Mouse (Mus musculus) limb, embryonic 13.5 days (tissue): ENCODE measurements around the gene Capzb. TPM values are rescaled to one million over a fixed set of nuclear protein-coding genes. Genes with fewer than 3 reads are reported as not detected.
A peak's percentile ranks its signal among the peaks of the same experiment; 100 is the strongest.

Experiments
- ATAC-seq: fragments of 200-750 bp; cut with Nextera tagmentation; 2 replicates; pipeline ENCODE4 v1.8.0; 2017; ENCODE audit warnings: low read depth, moderate number of reproducible peaks, moderate TSS enrichment; ENCODE audit not compliant: low FRiP score
- H3K27ac ChIP-seq: fragments of 300-500 bp; sonication (generic); 2 replicates; pipeline ENCODE4 v1.5.1; 2015; ENCODE audit warnings: inconsistent platforms, mild to moderate bottlenecking, moderate library complexity
- H3K27me3 ChIP-seq: fragments of 300-500 bp; sonication (generic); 2 replicates; pipeline ENCODE4 v1.6.1; 2015; ENCODE audit warnings: mild to moderate bottlenecking, inconsistent platforms
- H3K36me3 ChIP-seq: fragments of 300-500 bp; sonication (generic); 2 replicates; pipeline ENCODE4 v1.6.1; 2015; ENCODE audit warnings: inconsistent platforms, mild to moderate bottlenecking, moderate library complexity
- H3K4me1 ChIP-seq: fragments of 300-500 bp; sonication (generic); 2 replicates; pipeline ENCODE4 v1.6.1; 2015; ENCODE audit warnings: inconsistent platforms
- H3K4me2 ChIP-seq: fragments of 300-500 bp; sonication (generic); replicated peaks from 2 replicates; pipeline ENCODE4 v1.6.1; 2015; ENCODE audit warnings: inconsistent platforms, mild to moderate bottlenecking, moderate library complexity
- H3K4me3 ChIP-seq: fragments of 300-500 bp; sonication (generic); 2 replicates; pipeline ENCODE4 v1.5.1; 2015; ENCODE audit warnings: moderate library complexity, mild to moderate bottlenecking, inconsistent platforms
- H3K9ac ChIP-seq: fragments of 300-500 bp; sonication (generic); 2 replicates; pipeline ENCODE4 v1.6.1; 2015; ENCODE audit warnings: mild to moderate bottlenecking, inconsistent platforms
- H3K9me3 ChIP-seq: fragments of 300-500 bp; sonication (generic); 2 replicates; pipeline ENCODE4 v1.6.1; 2016; ENCODE audit warnings: inconsistent platforms
- WGBS: fragments of 180-500 bp; shearing (Covaris S2); methylation state at CpG from one replicate; pipeline ENCODE4 v1.1.7; 2015; 5-methylcytosine and 5-hydroxymethylcytosine counted together
- polyA plus RNA-seq: library from polyadenylated mRNA; unstranded; fragments of >200 nt; fragmentation: Nextera tagmentation; extraction: Ambion mirVana; gene quantifications from 2 replicates; pipeline ENCODE4 v1.2.1, GENCODE M21; 2015

Gene Capzb
- polyA plus RNA-seq, 1 experiment from 2014 or later = 406 TPM

GRCm38 (mm10) chr4:139233146-139233495, 40.4 kb downstream of the Capzb start:
- Histone ChIP-seq H3K9ac (0 out of 2 replicates have a peak overlapping the region, but pooled peaks have one; percentile 13), H3K27me3 (no peaks in the 10 kb centered on the region), H3K27ac (no peak overlapping the region; the same call in 1 of the 2 replicates), H3K4me1 (peaks cover 82% of the 10 kb centered on the region), H3K4me3 (no peak overlapping the region), H3K9me3 (no peaks in the 10 kb centered on the region), H3K36me3 (peaks cover 9% of the 10 kb centered on the region; the same call in 1 of the 2 replicates), H3K4me2 (no peak overlapping the region)
- ATAC-seq = no peak
- WGBS = 93% methylated on average over 7 of the region's 7 CpGs

DNA sequence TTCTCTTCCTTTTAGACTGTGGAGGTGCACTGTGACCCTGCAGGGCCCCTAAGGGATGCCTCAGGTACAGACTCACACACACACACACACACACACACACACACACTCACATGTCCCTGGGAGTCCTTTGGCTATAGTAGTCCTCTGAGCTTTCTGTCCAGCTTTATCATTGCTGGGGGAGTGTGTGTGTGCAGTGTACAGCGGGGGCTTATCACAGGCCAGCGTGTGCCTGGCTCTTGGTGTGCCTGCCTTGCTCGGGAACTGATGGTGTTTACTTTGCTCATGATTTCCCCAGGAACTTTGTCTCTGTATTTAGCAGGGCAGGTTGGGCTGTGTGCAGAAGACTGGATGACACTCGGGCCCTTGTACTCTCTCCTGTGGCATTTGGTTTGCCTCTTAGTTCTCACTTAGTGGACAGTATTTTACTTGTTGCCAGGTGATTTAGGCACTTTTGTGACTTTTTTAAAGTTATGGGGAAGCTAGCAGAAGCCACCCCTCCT, 41.1 kb downstream of the Capzb start:
- no peaks in the 10 kb centered on the region for H3K27me3 ChIP-seq
- H3K4me3 ChIP-seq = no peak overlapping the region
- no peaks in the 10 kb centered on the region for H3K9me3 ChIP-seq
- WGBS = 88% methylated on average over 4 of the region's 4 CpGs
- H3K27ac ChIP-seq = no peak overlapping the region
- peaks cover 87% of the 10 kb centered on the region for H3K4me1 ChIP-seq
- ATAC-seq = no peak
- 0 out of 2 replicates have a peak overlapping the region, but pooled peaks have one; percentile 13 for H3K9ac ChIP-seq
- no peak overlapping the region for H3K4me2 ChIP-seq
- peaks cover 10% of the 10 kb centered on the region for H3K36me3 ChIP-seq

GRCm38 (mm10) chr4:139234261-139234660, 41.6 kb downstream of the Capzb start:
- no peak overlapping the region for H3K9ac ChIP-seq

DNA sequence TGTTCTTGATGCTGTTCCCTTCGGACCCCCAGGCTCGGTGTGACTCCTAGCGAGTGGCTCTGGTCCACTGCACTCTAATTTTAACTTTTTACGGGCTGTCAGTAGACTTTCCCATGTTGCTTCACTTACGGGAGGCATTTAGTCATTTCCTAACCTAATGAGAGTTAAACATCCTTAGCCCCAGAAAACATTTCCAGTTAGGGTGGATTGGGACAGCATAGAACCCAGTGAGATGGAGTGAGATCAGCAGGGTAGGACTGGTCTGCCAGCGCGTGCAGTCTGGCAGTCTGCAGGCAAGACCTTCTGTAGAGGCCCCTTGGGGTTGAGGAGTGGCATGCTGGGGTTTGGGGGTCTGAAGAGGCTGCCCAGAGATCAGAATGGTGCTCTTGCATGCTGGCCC, 42.9 kb downstream of the Capzb start:
- no peak overlapping the region for H3K4me2 ChIP-seq
- H3K27ac ChIP-seq = no peak overlapping the region
- H3K9me3 ChIP-seq = no peaks in the 10 kb centered on the region
- peaks cover 88% of the 10 kb centered on the region for H3K4me1 ChIP-seq
- peaks cover 26% of the 10 kb centered on the region for H3K36me3 ChIP-seq
- no peak for ATAC-seq
- H3K27me3 ChIP-seq = no peaks in the 10 kb centered on the region
- H3K4me3 ChIP-seq = no peak overlapping the region
- H3K9ac ChIP-seq = no peak overlapping the region
- WGBS = 45% methylated on average over 7 of the region's 7 CpGs

More at GRCm38 (mm10) chr4:139234261-139234660, 41.6 kb downstream of the Capzb start:
- Histone ChIP-seq H3K27me3 (no peaks in the 10 kb centered on the region), H3K9me3 (no peaks in the 10 kb centered on the region), H3K4me1 (peaks cover 88% of the 10 kb centered on the region), H3K4me3 (no peak overlapping the region), H3K36me3 (peaks cover 14% of the 10 kb centered on the region), H3K27ac (no peak overlapping the region), H3K4me2 (no peak overlapping the region)
- no peak for ATAC-seq
- 91% methylated on average over 4 of the region's 4 CpGs for WGBS

- Histone ChIP-seq H3K27ac (peak overlapping the region; percentile 67; the same call in 1 of the 2 replicates), H3K36me3 (peaks cover 43% of the 10 kb centered on the region), H3K27me3 (no peaks in the 10 kb centered on the region), H3K4me3 (no peak overlapping the region), H3K9me3 (no peaks in the 10 kb centered on the region), H3K9ac (no peak overlapping the region; the same call in 1 of the 2 replicates), H3K4me2 (peak overlapping the region; percentile 35), H3K4me1 (peaks cover 91% of the 10 kb centered on the region)
- WGBS = 79% methylated on average over 16 of the region's 16 CpGs
- no peak for ATAC-seq
These were observed 45.9 kb downstream of the Capzb start for GRCm38 (mm10) chr4:139238612-139239011.

DNA sequence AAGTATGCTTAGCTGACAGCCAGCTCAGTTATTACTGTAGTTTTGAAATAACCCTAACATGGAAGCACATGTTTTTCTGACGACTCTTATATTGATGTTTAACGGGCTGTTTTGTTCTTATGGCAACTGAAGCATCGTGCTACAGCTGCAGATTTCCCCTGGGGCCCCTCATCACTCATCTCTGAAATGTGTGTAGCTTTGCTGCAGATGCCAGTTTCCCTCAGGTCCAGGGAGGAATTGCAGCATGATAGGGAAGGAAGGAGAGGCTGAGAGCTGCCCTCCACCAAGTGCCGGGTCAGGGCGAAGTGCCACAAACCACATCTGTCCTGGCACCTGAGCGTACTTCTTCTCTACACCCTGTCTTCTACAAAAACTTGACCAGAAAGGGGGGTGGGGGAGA, 47.6 kb downstream of the Capzb start:
- no peak for ATAC-seq
- 56% methylated on average over 6 of the region's 6 CpGs for WGBS
- Histone ChIP-seq H3K36me3 (peaks cover 43% of the 10 kb centered on the region), H3K27ac (peak overlapping the region; percentile 23; the same call in 1 of the 2 replicates), H3K9me3 (no peaks in the 10 kb centered on the region), H3K4me3 (no peak overlapping the region), H3K4me1 (peaks cover 92% of the 10 kb centered on the region), H3K9ac (no peak overlapping the region; the same call in 1 of the 2 replicates), H3K27me3 (no peaks in the 10 kb centered on the region), H3K4me2 (no peak overlapping the region)

DNA sequence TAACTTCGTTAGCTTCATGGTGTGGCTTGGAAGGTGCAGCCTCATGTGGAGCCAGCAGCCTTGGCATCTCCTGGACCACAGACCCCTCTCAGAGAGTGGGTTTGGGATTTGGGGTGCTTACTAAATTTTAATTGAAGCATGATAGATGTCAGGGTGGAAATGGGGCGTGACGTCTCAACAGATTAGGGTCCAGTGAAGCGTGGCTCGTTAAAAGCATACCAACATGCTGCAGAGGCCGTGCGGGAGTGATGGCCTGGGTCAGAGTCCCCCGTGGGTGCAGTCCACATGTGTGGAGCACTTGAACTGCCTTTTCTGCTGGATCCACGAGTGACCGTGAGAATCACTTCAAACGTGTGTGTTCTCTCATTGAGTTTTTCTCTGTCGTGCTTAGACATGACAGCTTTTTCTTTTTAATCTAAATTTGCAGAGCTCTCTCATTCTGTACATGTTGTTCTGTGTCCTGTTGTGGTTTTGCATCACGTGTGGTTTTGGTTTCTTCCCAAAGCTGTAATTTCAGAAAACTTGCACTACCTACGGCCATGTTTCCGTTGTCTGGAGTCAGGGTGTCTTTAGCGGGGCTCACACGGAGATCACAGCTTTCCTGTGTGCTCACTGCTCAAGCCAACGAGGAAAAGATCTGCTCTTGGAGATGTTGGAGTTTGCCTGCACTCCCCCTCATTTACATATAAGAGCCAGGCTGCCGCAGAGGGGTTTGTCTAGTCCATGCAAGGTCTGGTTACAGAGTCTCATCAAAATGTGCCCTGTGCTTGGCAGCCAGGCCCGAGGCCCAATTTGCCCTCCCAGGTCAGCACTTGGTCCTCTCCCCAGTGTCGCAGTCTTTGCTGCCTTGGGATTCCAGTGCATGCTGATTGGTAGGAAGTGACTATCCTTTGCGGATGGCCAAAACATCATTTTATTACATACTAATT, 49.2 kb downstream of the Capzb start:
- Histone ChIP-seq H3K4me2 (no peak overlapping the region), H3K27me3 (no peaks in the 10 kb centered on the region), H3K9ac (no peak overlapping the region), H3K27ac (no peak overlapping the region; the same call in 1 of the 2 replicates), H3K4me3 (no peak overlapping the region), H3K36me3 (peaks cover 43% of the 10 kb centered on the region), H3K9me3 (no peaks in the 10 kb centered on the region), H3K4me1 (peaks cover 100% of the 10 kb centered on the region)
- WGBS = 59% methylated on average over 22 of the region's 22 CpGs
- no peak for ATAC-seq

DNA sequence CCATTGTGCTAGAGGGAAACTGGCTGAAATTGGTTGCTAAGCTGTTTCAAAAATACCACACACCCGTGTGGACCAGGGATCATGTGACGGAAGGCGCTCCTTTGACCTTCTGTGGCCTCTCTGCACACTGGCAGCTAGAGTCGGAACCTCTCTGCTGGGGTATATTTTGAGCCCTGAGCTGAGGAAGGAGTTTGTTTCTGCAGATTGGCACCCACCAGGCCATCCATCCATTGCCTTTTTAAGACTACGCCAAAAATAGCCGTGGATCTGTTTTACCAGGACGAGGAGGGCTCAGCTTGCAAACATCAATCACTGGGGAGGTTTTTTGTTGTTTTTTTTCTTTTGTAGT, 49.9 kb downstream of the Capzb start:
- Histone ChIP-seq H3K9ac (no peak overlapping the region), H3K4me2 (no peak overlapping the region), H3K27ac (no peak overlapping the region; the same call in 1 of the 2 replicates), H3K9me3 (no peaks in the 10 kb centered on the region), H3K36me3 (peaks cover 43% of the 10 kb centered on the region), H3K4me1 (peaks cover 100% of the 10 kb centered on the region), H3K27me3 (no peaks in the 10 kb centered on the region), H3K4me3 (no peak overlapping the region)
- WGBS = 58% methylated on average over 7 of the region's 7 CpGs
- no peak for ATAC-seq

- Histone ChIP-seq H3K36me3 (peaks cover 35% of the 10 kb centered on the region), H3K4me2 (no peak overlapping the region), H3K9me3 (no peaks in the 10 kb centered on the region), H3K27ac (peak overlapping the region; percentile 22; the same call in 1 of the 2 replicates), H3K27me3 (no peaks in the 10 kb centered on the region), H3K4me3 (no peak overlapping the region), H3K9ac (no peak overlapping the region), H3K4me1 (peaks cover 100% of the 10 kb centered on the region)
- 74% methylated on average over 3 of the region's 3 CpGs for WGBS
- ATAC-seq = no peak
These were observed 51.5 kb downstream of the Capzb start for GRCm38 (mm10) chr4:139244176-139244575.

DNA sequence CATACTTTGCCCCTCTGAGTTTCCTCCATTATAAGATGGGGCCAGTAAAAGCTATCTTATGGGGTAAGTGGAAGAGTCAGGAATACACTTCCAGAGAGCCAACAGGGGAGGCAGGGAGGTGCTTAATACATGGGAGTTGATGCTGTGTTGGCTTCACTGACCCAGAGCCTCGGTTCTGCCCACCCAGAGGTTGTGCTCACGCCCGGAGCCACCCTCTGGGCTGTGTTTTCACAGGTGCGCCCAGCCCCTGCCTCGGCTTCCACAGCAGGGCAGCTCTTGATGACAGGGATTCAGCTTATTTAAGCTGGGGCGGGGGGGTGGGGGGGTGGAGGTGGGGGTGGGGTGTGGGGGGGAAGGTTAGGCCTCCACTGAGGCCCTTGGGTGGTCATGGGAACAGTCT, 52.1 kb downstream of the Capzb start:
- 66% methylated on average over 6 of the region's 6 CpGs for WGBS
- H3K4me3 ChIP-seq = no peak overlapping the region
- H3K9ac ChIP-seq = no peak overlapping the region
- H3K27ac ChIP-seq = peak overlapping the region; percentile 22; the same call in 1 of the 2 replicates
- H3K36me3 ChIP-seq = peaks cover 30% of the 10 kb centered on the region
- no peaks in the 10 kb centered on the region for H3K9me3 ChIP-seq
- no peaks in the 10 kb centered on the region for H3K27me3 ChIP-seq
- peaks cover 100% of the 10 kb centered on the region for H3K4me1 ChIP-seq
- ATAC-seq = no peak
- H3K4me2 ChIP-seq = no peak overlapping the region

DNA sequence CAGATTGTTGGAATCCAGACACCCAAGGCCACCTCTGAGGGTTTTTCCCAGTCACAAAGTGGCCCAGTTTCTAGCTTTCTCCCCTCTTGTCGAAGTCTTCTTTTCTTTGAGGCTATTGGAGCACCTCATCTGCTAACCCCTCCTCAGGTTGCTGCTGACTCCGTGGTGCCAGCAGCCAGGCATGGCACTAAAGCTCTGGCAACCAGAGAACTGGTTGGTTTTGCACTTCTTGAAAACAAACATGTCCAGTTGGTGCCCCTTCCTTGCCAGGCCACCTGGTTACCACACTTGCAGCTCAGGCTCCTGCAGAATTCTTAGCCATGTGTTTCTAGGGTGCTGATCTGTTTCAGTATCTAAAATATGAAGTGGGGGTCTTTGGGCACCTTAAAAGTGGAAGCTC, 52.8 kb downstream of the Capzb start:
- H3K27ac ChIP-seq = peak overlapping the region; percentile 85
- no peak overlapping the region for H3K4me3 ChIP-seq
- ATAC-seq = no peak
- H3K27me3 ChIP-seq = no peaks in the 10 kb centered on the region
- peaks cover 23% of the 10 kb centered on the region for H3K36me3 ChIP-seq
- peaks cover 100% of the 10 kb centered on the region for H3K4me1 ChIP-seq
- no peaks in the 10 kb centered on the region for H3K9me3 ChIP-seq
- 78% methylated on average over 2 of the region's 2 CpGs for WGBS
- H3K4me2 ChIP-seq = no peak overlapping the region
- no peak overlapping the region for H3K9ac ChIP-seq

DNA sequence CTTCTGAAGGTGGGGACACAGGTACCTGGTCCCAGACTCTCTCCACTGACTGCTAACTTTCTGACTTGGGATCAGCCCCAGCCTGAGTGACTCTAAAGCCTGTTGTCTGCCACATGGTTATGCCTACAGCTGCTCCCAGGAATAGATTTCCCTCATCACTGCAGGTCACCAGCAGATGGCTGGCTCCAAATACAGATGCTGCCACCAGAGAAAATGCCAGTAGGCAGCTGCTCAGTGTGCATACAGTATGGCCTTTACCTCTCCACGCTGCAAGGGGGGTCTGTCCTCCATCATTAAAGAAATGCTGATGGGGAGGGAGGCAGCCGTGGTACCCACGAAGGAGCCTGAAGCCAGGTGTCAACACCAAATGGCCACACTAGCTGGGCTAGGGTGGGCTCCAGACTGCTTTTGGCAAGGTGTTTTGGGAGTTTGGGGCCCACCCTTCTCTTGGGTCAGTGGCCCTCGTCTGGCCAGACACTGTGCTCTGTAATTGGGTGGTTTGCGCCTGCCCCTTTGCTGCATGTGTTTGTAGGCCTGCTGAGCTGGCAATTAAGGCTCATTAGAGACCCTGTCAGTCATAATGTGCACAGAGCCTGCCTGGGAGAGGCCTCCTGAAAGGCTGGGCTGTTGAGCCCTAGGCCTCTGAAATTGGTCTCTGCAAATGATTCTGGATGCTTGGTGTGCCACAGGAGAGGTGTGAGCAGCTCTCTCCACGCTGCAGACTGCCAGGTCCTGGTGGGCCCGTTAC, 53.6 kb downstream of the Capzb start:
- Histone ChIP-seq H3K27me3 (no peaks in the 10 kb centered on the region), H3K36me3 (peaks cover 15% of the 10 kb centered on the region), H3K4me1 (peaks cover 100% of the 10 kb centered on the region), H3K4me2 (no peak overlapping the region), H3K9ac (no peak overlapping the region), H3K4me3 (no peak overlapping the region), H3K9me3 (no peaks in the 10 kb centered on the region), H3K27ac (peak overlapping the region; percentile 85)
- peak; percentile 54 for ATAC-seq
- WGBS = 11% methylated on average over 7 of the region's 7 CpGs
